Mouse (Mus musculus) cerebellum, adult 2 months (tissue): ENCODE measurements around the gene Gm5936. TPM values are rescaled to one million over a fixed set of nuclear protein-coding genes. Genes with fewer than 3 reads are reported as not detected.
A peak's percentile ranks its signal among the peaks of the same experiment; 100 is the strongest.
"Not testable (repeated sequence)": the region's sequence is repeated elsewhere in the genome, so short reads cannot be mapped to it uniquely, and the experiment has no call there.

Experiments
- DNase-seq, 2 experiments: peaks; one replicate each; pipeline ENCODE4 v3.0.0; 2021
- H3K27ac ChIP-seq: fragments of 200-500 bp; 2 replicates; pipeline ENCODE4 v1.5.1; 2012; ENCODE audit warnings: low read length, control low read depth, inconsistent platforms; ENCODE audit not compliant: insufficient read depth
- H3K27me3 ChIP-seq: fragments of 200-500 bp; 2 replicates; pipeline ENCODE4 v1.6.1; 2012; ENCODE audit warnings: inconsistent platforms, mild to moderate bottlenecking, low read length, moderate library complexity; ENCODE audit not compliant: control insufficient read depth, insufficient read depth
- H3K4me1 ChIP-seq: fragments of 200-500 bp; 2 replicates; pipeline ENCODE4 v1.6.1; 2011; ENCODE audit warnings: low read length; ENCODE audit not compliant: control insufficient read depth, insufficient read depth
- H3K4me3 ChIP-seq: fragments of 200-500 bp; replicated peaks from 2 replicates; pipeline ENCODE3; 2011; ENCODE audit warnings: mild to moderate bottlenecking, low read depth, low read length, control low read depth; ENCODE audit not compliant: insufficient read depth
- CTCF ChIP-seq: fragments of 200-500 bp; IDR thresholded peaks from 2 replicates; pipeline ENCODE4 v1.5.1; 2011; ENCODE audit warnings: low read depth, mild to moderate bottlenecking, control low read depth, low read length, moderate library complexity, borderline replicate concordance; ENCODE audit not compliant: insufficient read depth
- WGBS: fragments of 180-500 bp; shearing (Covaris S2); methylation state at CpG from one replicate; pipeline ENCODE4 v1.1.7; 2018; 5-methylcytosine and 5-hydroxymethylcytosine counted together
- polyA plus RNA-seq: library from polyadenylated mRNA; depleted of rRNA; stranded (reverse); fragments of >200 nt; gene quantifications from 2 replicates; pipeline ENCODE4 v1.2.3, GENCODE M21; 2012; rRNA removed

Gm5936 gene
- 0.06 TPM in 1 of 2 replicates, not detected in the other for polyA plus RNA-seq

DNA sequence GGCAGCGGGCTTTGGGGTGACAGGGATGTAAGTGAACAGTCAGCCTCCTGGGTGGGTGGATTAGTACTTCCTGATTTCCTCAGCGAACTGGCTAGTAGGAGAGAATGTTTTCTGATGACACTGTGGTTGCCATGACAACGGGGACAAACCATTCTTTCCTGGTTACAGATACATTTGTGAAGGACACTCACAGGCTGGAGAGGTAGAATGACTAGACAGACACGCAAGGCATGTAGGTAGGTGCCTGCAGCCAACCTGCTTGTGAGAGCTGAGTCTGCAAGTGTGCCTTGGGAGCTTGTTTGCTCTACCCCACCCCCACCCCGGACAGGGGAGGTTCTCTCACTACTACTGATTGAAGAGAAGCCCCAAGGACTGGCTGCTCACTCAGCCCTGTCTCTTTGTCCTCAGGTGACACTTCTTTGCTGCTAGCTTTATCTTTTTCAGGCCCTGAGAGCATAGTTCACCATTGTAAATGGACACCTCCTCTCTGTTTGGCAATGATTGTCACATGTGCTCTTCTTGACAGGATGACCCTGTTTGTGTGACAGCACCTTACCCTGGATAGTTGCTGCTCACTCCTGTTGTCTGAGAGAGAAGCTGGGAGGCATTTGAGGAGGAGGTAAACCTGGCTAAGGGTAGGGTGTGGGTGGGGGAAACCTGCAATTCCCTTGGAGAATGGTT is at the start of gene Gm5936:
TSS of gene Gm5936 (plus strand) at position 355 of the 681 bp plus-strand sequence.
- 44% methylated on average over 4 of the region's 5 CpGs for WGBS
- H3K4me3 ChIP-seq, DNase-seq, H3K4me1 ChIP-seq, H3K27me3 ChIP-seq, H3K27ac ChIP-seq: not testable (repeated sequence)

DNA sequence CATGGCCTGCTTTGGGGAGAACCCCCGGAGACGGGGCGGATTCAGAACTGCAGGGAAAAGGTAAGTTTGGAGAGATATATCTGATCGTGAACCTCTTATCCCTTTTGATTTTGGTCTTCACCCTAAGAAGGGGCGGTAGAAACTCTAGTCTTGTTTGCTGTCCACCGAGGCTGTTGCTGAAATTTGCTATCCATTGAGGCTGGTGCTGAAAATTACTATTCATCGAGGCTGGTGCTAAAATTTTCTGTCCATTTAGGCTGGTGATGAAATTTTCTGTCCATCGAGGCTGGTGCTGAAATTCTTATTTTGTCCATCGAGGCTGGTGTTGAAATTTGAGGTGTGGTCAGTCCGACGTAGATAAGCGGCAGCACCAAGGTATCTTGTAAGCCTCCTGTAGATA is 19.1 kb downstream of the Gm5936 start:
- H3K4me3 ChIP-seq, H3K4me1 ChIP-seq, H3K27me3 ChIP-seq, H3K27ac ChIP-seq, DNase-seq: not testable (repeated sequence)
- 88% methylated on average over 12 of the region's 12 CpGs for WGBS

GRCm38 (mm10) chrX:74880123-74880522 is 43.1 kb downstream of the Gm5936 start:
- not testable (repeated sequence) for H3K4me3 ChIP-seq, H3K27ac ChIP-seq, H3K4me1 ChIP-seq, H3K27me3 ChIP-seq
- WGBS: 4% methylated on average over 4 of the region's 6 CpGs
- DNase-seq: peak; percentile 14 to 24
- TF ChIP-seq CTCF: peak; percentile 2; the same call in 1 of the 2 replicates

Other genes with a start within 250 kb of the Gm5936 start
- gene Olfr1325, start 244.5 kb upstream of the Gm5936 start, polyA plus RNA-seq: not detected in 2 replicates
- 0.08 TPM in 1 of 2 replicates, not detected in the other for gene Gm5640, start 191.6 kb upstream of the Gm5936 start, polyA plus RNA-seq
- not detected in 2 replicates for gene Gm6890, start 96.3 kb upstream of the Gm5936 start, polyA plus RNA-seq
- 1.6 and 1.8 TPM in 2 replicates for gene Gab3, start 248.3 kb downstream of the Gm5936 start, polyA plus RNA-seq